Mouse (Mus musculus) cerebellum, adult 2 months (tissue): Measurements from ENCODE around the gene Copz2. TPM values are rescaled to one million over a fixed set of nuclear protein-coding genes. Genes with fewer than 3 reads are reported as not detected.
A peak's percentile ranks its signal among the peaks of the same experiment; 100 is the strongest.

Experiments used
- DNase-seq, 2 experiments: peaks; one replicate each; pipeline ENCODE4 v3.0.0; 2021
- H3K27ac ChIP-seq: fragments of 200-500 bp; 2 replicates; pipeline ENCODE4 v1.5.1; 2012; ENCODE audit warnings: low read length, control low read depth, inconsistent platforms; ENCODE audit not compliant: insufficient read depth
- H3K27me3 ChIP-seq: fragments of 200-500 bp; 2 replicates; pipeline ENCODE4 v1.6.1; 2012; ENCODE audit warnings: inconsistent platforms, mild to moderate bottlenecking, low read length, moderate library complexity; ENCODE audit not compliant: control insufficient read depth, insufficient read depth
- H3K4me1 ChIP-seq: fragments of 200-500 bp; 2 replicates; pipeline ENCODE4 v1.6.1; 2011; ENCODE audit warnings: low read length; ENCODE audit not compliant: control insufficient read depth, insufficient read depth
- H3K4me3 ChIP-seq: fragments of 200-500 bp; replicated peaks from 2 replicates; pipeline ENCODE3; 2011; ENCODE audit warnings: mild to moderate bottlenecking, low read depth, low read length, control low read depth; ENCODE audit not compliant: insufficient read depth
- CTCF ChIP-seq: fragments of 200-500 bp; IDR thresholded peaks from 2 replicates; pipeline ENCODE4 v1.5.1; 2011; ENCODE audit warnings: low read depth, mild to moderate bottlenecking, control low read depth, low read length, moderate library complexity, borderline replicate concordance; ENCODE audit not compliant: insufficient read depth
- POLR2A ChIP-seq: fragments of 200-500 bp; IDR thresholded peaks from 2 replicates; pipeline ENCODE4 v1.6.1; 2011; ENCODE audit warnings: low read length, control low read depth, borderline replicate concordance; ENCODE audit not compliant: insufficient read depth
- WGBS: fragments of 180-500 bp; shearing (Covaris S2); methylation state at CpG from one replicate; pipeline ENCODE4 v1.1.7; 2018; 5-methylcytosine and 5-hydroxymethylcytosine counted together
- polyA plus RNA-seq: library from polyadenylated mRNA; depleted of rRNA; stranded (reverse); fragments of >200 nt; gene quantifications from 2 replicates; pipeline ENCODE4 v1.2.3, GENCODE M21; 2012

Gene Copz2
- polyA plus RNA-seq, 1 experiment = 10.9 TPM

DNA sequence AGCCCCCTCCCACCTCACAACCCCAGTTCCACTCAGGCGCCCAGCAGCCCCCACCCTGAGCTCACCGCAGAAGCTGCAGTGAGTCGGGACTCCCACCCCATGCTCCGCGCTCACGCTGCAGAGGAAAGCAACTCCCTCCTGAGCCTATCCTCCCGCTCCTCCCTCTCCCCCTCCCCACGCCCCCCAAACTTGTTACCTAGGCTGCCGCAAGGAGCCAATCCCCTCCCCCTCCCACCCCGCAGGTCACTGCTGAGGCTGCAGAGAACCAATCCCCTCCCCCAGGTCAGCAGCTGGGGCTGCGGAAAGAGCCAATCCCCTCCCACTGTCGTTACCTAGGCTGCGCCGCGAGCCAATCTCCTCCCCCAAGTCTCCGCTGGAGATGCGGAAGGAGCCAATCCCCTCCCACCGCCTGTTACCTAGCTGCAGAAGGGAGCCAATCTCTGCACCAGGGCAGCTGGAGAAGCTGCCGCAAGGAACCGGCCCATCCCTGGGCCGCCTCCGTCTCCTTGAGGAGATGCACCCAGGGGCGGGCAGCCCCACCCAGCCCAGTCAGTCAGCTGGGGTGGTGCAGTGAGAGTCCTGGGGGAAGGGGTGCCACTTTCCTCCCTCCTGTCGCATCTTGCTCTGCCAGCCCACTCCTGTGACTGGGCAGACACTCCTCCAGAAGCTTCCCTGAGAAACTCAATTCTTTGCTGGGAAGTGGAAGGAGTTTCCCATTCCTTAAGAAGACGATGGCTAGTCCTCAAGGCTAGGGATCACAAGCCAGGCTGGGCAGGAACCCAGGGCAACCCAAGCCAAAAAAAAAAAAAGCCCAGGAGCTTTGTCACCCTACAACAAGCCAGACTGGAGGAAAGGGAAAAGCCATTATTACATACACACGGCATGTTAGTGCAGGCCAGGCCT is 25.5 kb upstream of the Copz2 start:
- peak; percentile 90 to 92 for DNase-seq
- WGBS = 2% methylated on average over 26 of the region's 26 CpGs
- Histone ChIP-seq H3K4me1 (peaks cover 29% of the 10 kb centered on the region), H3K27ac (peak overlapping the region; percentile 83), H3K4me3 (peak overlapping the region; percentile 62), H3K27me3 (no peaks in the 10 kb centered on the region)
- TF ChIP-seq CTCF (no peak), POLR2A (peak; percentile 64; the same call in 1 of the 2 replicates)

DNA sequence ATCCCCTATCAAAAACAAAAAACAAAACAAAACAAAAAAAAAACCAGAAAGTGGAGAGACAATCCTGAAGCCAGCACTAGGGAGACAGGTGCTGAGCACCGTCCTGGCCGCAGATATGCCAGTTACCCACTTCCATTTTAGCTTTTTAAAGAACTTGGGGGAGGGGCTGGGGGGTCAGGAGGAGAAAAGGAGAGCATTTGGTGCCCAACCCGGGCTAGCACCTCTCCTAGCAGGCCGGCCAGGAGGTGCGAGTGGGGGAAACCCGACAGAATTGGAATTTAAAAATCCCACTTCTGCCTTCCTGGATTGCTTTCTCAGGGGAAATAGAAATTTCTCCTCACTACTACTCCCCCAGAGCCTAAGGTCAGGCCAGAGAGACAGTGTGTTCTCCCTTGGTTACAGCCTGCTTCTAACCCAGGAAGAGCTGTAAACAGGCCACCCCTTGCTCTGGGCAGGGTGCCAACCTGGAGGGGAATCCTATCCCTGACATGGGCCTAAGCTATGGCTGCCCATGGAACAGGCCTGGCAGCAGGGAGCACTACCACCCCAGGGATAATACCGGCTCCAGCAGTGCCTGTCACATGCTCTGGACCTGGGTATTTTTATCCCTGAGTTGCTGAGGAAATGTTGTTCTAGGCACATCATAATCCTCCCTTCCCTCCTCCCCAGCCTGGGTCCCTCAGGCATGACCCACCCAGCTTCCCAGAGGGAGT is 24.7 kb upstream of the Copz2 start:
- H3K27me3 ChIP-seq = no peaks in the 10 kb centered on the region
- peak; percentile 73 to 78 for DNase-seq
- peak overlapping the region; percentile 83 for H3K27ac ChIP-seq
- H3K4me3 ChIP-seq = peak overlapping the region; percentile 62
- H3K4me1 ChIP-seq = peaks cover 27% of the 10 kb centered on the region
- WGBS = 4% methylated on average over 7 of the region's 7 CpGs
- TF ChIP-seq POLR2A = no peak
- no peak for TF ChIP-seq CTCF

DNA sequence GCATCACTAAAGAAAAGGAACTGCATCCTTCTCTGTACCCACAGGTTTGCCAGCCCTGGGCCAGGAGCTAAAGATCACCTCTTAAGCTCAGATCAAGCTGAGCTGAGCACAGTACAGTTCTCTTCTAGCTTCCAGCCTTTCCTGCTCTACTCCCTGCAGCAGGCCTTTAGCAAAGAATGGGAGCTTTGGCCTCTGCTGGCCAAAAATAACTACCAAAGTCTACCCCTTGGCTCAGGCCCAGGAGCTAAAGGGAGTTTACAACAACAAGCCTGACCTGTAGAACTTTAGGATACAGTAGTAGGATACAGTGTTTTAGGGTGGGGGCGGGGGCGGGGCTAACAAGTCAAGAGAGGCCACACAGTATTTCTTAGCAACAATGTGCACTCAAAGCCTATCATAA is 23.2 kb upstream of the Copz2 start:
- Histone ChIP-seq H3K4me1 (peaks cover 27% of the 10 kb centered on the region), H3K4me3 (no peak overlapping the region), H3K27ac (peak overlapping the region; percentile 44), H3K27me3 (no peaks in the 10 kb centered on the region)
- WGBS = 67% methylated on average over 2 of the region's 2 CpGs
- TF ChIP-seq CTCF (no peak), POLR2A (no peak)
- peak in 1 of 2 experiments; percentile 22 for DNase-seq

DNA sequence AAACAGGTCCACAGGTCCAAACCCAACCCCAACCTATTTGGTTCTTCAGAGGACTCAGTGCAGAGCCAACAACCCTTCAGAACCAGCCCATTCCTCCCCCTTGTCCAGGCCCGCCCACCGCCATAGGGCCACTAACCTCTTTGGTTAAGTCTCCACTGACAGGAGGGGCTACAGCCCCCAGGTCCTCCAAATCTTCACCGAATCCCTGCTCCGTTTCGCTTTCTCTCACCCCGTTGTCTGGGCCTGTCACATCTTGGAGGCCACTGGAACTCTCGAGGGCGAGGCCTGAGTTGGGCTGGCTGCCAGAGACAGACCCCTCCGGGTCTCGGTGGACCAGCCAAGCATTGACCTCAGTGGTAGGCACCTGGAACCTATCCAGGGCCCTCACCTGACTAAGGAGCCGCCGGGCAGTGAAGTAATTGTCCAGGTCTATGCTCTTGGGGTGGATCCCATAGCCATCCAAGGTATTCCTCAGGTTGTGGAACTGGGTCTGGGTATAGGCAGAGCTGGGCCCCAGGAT is 22.5 kb upstream of the Copz2 start:
- TF ChIP-seq CTCF (no peak), POLR2A (no peak)
- peak; percentile 31 to 34 for DNase-seq
- Histone ChIP-seq H3K27ac (peak overlapping the region; percentile 44), H3K27me3 (no peaks in the 10 kb centered on the region), H3K4me3 (no peak overlapping the region), H3K4me1 (peaks cover 27% of the 10 kb centered on the region)
- WGBS = 23% methylated on average over 12 of the region's 12 CpGs

DNA sequence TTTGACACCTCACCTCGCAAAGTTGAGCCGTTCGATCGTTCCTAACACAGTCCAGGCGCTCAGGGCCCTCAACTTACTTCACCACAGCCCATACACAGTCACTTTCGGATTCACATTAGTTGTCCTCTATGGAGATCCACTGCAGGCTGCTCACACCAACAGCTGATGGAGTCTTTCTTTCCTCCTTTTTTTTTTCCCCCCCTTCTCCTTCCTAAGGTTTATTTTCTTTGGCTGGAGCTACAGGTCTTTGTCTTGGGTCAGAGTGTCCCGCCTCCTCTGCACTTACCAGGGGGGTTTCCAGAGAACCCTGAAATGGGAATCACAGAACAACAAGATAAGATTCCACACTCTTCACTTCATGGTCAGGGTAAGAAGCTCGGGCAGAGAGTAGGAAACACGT is 21.8 kb upstream of the Copz2 start:
- Histone ChIP-seq H3K27me3 (no peaks in the 10 kb centered on the region), H3K4me1 (peaks cover 23% of the 10 kb centered on the region), H3K4me3 (peak overlapping the region; percentile 13), H3K27ac (no peak overlapping the region)
- DNase-seq = no peak
- TF ChIP-seq POLR2A (no peak), CTCF (no peak)
- WGBS = 33% methylated on average over 9 of the region's 9 CpGs

DNA sequence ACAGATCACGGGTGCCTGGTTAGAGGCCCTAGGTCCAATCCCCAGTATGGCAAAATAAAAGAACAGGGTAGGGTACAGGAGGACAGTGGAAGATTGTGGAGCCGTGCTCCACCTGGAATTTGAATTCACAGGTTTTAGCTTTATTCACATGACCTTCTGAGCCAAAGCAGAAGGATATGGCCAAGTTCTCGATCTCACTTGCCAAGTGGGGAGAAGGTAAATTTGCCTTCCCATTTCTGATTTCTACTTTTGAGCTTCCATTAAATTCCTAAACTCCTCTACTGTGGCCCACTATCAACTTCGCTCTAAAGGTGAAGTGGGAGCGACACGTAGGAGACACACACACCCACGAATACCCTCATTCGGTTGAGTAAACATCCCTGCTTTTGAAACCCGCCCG is 20.8 kb upstream of the Copz2 start:
- Histone ChIP-seq H3K4me1 (peaks cover 22% of the 10 kb centered on the region), H3K27ac (no peak overlapping the region), H3K4me3 (peak overlapping the region; percentile 76), H3K27me3 (no peaks in the 10 kb centered on the region)
- no peak for DNase-seq
- WGBS = 4% methylated on average over 10 of the region's 10 CpGs
- TF ChIP-seq POLR2A (no peak), CTCF (no peak)

DNA sequence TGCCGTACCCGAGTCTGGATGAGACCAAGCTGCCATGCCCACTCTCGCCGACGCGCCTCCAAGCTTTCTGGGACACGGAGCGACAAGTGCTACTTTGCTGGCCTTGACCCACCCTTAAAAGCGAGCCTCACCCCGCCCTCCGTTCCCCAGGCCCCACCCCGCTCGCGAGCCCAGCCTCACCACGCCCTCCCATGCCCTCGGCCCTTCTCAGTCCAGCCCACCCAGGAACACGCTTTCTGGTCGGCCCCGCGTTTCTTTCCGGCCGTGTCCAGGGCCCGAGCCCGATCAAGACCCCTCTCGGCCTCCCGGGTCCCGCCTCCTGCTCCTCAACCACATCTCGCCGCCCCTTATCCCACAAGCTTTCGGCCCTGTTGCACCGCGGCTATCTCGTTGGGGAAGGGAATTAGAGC is 20.3 kb upstream of the Copz2 start:
- peak in 1 of 2 experiments; percentile 68 for DNase-seq
- TF ChIP-seq CTCF (no peak), POLR2A (no peak)
- peak overlapping the region; percentile 76 for H3K4me3 ChIP-seq
- WGBS = under 1% methylated on average over 33 of the region's 33 CpGs
- H3K27me3 ChIP-seq = no peaks in the 10 kb centered on the region
- peaks cover 22% of the 10 kb centered on the region for H3K4me1 ChIP-seq
- H3K27ac ChIP-seq = peak overlapping the region; percentile 56
